Mouse (Mus musculus) heart, embryonic 11.5 days (tissue): ENCODE results near the gene Fryl. TPM values are rescaled to one million over a fixed set of nuclear protein-coding genes. Genes with fewer than 3 reads are reported as not detected.

Experiments used
- ATAC-seq: fragments of 200-750 bp; cut with Nextera tagmentation; replicated peaks from 2 replicates; pipeline ENCODE4 v1.8.0; 2017; ENCODE audit warnings: moderate library complexity; ENCODE audit not compliant: insufficient number of reproducible peaks, low FRiP score, low TSS enrichment
- H3K27ac ChIP-seq: fragments of 300-500 bp; sonication (generic); 2 replicates; pipeline ENCODE4 v1.5.1; 2014; ENCODE audit warnings: mild to moderate bottlenecking, low read depth, low read length
- H3K27me3 ChIP-seq: fragments of 300-500 bp; sonication (generic); 2 replicates; pipeline ENCODE4 v1.6.1; 2014; ENCODE audit warnings: mild to moderate bottlenecking, low read length, mixed read lengths; ENCODE audit not compliant: control insufficient read depth, insufficient read depth
- H3K36me3 ChIP-seq: fragments of 300-500 bp; sonication (generic); 2 replicates; pipeline ENCODE4 v1.6.1; 2014; ENCODE audit warnings: mild to moderate bottlenecking, low read length, moderate library complexity, mixed read lengths; ENCODE audit not compliant: control insufficient read depth, insufficient read depth
- H3K4me1 ChIP-seq: fragments of 300-500 bp; sonication (generic); 2 replicates; pipeline ENCODE4 v1.6.1; 2014; ENCODE audit warnings: low read length; ENCODE audit not compliant: control insufficient read depth, insufficient read depth
- H3K4me2 ChIP-seq: fragments of 300-500 bp; sonication (generic); 2 replicates; pipeline ENCODE4 v1.6.1; 2014; ENCODE audit warnings: mild to moderate bottlenecking, moderate library complexity
- H3K4me3 ChIP-seq: fragments of 300-500 bp; sonication (generic); 2 replicates; pipeline ENCODE4 v1.5.1; 2014; ENCODE audit warnings: low read depth, low read length
- H3K9ac ChIP-seq: fragments of 300-500 bp; sonication (generic); 2 replicates; pipeline ENCODE4 v1.6.1; 2014; ENCODE audit warnings: mild to moderate bottlenecking, low read depth, low read length, moderate library complexity
- H3K9me3 ChIP-seq: fragments of 300-500 bp; sonication (generic); replicated peaks from 2 replicates; pipeline ENCODE4 v1.6.1; 2016; ENCODE audit warnings: low read length; ENCODE audit not compliant: control insufficient read depth
- WGBS: fragments of 180-500 bp; shearing (Covaris S2); extraction: QIAGEN DNeasy Blood & Tissue Kit; methylation state at CpG from one replicate; pipeline ENCODE4 v1.1.7; 2014; ENCODE audit not compliant: insufficient replicate concordance; 5-methylcytosine and 5-hydroxymethylcytosine counted together
- polyA plus RNA-seq: library from polyadenylated mRNA; unstranded; fragments of >200 nt; fragmentation: Nextera tagmentation; extraction: Ambion mirVana; gene quantifications from 2 replicates; pipeline ENCODE4 v1.2.1, GENCODE M21; 2014

Gene Fryl
- polyA plus RNA-seq, 1 experiment from 2014 or later = 40.8 TPM

DNA sequence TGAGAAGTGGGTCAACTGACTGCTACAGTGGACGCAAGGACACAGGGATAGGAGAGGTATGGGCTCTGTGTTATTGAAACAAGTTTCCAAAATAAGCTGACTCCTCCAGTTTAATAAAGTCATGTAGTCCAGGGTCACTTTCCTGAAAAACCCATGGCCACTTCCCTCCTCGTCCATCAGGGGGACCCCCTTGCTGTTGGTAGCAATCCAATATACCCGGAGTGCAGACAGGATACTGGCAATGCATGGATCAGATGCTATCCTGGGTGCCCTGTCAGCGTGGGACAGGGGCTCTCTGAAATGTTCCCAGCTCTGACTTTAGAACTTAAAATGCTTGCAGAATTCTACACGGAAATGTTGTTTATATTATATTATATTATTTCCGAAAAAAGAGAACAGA is 34.0 kb downstream of the Fryl start:
- no peak overlapping the region for H3K27ac ChIP-seq
- H3K27me3 ChIP-seq = no peaks in the 10 kb centered on the region
- H3K9ac ChIP-seq = no peak overlapping the region
- peaks cover 4% of the 10 kb centered on the region; the same call in 1 of the 2 replicates for H3K36me3 ChIP-seq
- H3K4me3 ChIP-seq = no peak overlapping the region
- ATAC-seq = no peak
- H3K9me3 ChIP-seq = no peaks in the 10 kb centered on the region
- 40% methylated on average over 6 of the region's 6 CpGs for WGBS
- no peak overlapping the region for H3K4me2 ChIP-seq
- peaks cover 3% of the 10 kb centered on the region for H3K4me1 ChIP-seq

DNA sequence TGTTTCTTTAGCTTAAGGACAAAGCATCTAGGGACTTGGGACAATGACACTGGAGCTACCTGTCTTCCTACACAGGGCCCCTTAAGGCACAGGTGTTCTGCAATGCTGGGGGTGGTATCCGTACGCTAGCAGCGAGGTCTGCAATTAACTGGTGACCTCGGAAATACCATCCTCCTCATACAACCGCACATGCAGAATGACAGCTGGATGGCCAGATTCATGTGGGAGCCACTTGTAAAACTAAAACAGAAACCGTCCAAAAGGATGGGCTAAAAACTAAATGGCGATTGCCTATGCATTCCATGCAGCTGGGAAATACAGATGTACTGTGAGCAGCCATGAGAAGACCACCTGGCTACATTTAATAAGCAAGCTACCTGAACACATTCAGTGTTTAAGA is 34.6 kb downstream of the Fryl start:
- WGBS = 86% methylated on average over 7 of the region's 7 CpGs
- ATAC-seq = no peak
- Histone ChIP-seq H3K27me3 (no peaks in the 10 kb centered on the region), H3K36me3 (peaks cover 4% of the 10 kb centered on the region; the same call in 1 of the 2 replicates), H3K4me3 (no peak overlapping the region), H3K4me2 (no peak overlapping the region), H3K4me1 (no peaks in the 10 kb centered on the region), H3K27ac (no peak overlapping the region), H3K9me3 (no peaks in the 10 kb centered on the region), H3K9ac (no peak overlapping the region)

DNA sequence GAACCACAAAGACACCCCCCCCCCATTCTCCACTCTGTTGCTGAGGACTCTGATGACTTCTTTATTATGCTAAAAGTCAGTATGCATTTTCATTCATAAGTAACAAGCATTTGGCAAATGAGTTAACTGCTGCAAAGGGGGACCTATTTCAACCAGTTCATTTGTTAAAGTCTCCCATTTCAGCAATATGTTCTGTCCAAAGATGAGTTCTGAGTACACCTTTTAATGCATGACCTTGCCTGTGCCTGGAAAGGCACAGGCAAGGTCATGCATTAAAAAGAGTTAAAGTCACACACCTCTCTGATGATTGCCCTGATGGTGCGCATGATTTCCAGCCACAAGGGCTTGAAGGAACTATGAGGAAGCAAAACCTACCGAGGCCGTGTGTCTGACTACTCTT is 36.7 kb downstream of the Fryl start:
- no peak for ATAC-seq
- no peaks in the 10 kb centered on the region for H3K27me3 ChIP-seq
- WGBS = 80% methylated on average over 3 of the region's 3 CpGs
- no peak overlapping the region for H3K27ac ChIP-seq
- H3K4me1 ChIP-seq = no peaks in the 10 kb centered on the region
- H3K4me2 ChIP-seq = no peak overlapping the region
- H3K9me3 ChIP-seq = no peaks in the 10 kb centered on the region
- peaks cover 4% of the 10 kb centered on the region; the same call in 1 of the 2 replicates for H3K36me3 ChIP-seq
- H3K9ac ChIP-seq = no peak overlapping the region
- H3K4me3 ChIP-seq = no peak overlapping the region

DNA sequence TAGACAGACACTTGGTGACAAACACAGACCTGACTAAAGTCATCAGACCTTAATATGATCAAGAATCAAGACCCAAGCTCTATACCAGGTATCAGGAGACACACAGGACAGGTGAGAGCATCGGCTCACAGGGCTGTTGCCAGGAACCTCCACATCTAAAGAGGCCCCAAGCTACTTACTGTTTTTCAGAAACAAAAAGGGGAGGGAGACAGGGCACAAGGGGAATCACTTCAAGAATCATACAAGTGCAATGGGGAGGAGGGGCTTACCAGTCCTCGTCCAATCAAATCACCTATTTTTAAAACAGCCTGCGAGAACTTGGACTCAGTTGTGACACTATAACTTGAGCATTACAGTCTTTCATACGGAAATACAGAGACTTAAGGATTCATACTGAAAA is 38.4 kb downstream of the Fryl start:
- Histone ChIP-seq H3K27ac (no peak overlapping the region), H3K36me3 (peaks cover 4% of the 10 kb centered on the region; the same call in 1 of the 2 replicates), H3K4me3 (no peak overlapping the region), H3K4me1 (peaks cover 3% of the 10 kb centered on the region; the same call in 1 of the 2 replicates), H3K9me3 (no peaks in the 10 kb centered on the region), H3K27me3 (no peaks in the 10 kb centered on the region), H3K4me2 (no peak overlapping the region), H3K9ac (no peak overlapping the region)
- no peak for ATAC-seq
- 87% methylated on average over 4 of the region's 4 CpGs for WGBS

DNA sequence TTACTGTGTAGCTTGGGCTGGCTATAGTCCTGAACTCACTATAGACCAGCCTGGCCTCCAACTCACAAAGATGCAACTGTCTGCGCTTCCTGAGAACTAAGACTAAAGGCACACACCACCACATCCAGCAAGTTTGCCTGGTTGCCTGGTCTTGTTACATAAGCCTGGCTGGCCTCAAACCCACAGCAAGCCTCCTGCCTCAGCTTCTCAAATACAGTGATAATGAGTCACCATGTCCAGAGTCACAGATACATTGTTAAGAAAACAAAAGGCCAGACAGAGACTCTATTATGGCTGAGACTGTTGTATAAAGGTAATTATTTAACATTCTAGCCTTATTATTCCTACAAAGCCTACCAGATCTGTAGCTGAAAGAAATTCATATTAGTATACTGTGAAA is 39.3 kb downstream of the Fryl start:
- Histone ChIP-seq H3K4me1 (peaks cover 3% of the 10 kb centered on the region; the same call in 1 of the 2 replicates), H3K4me2 (no peak overlapping the region), H3K9ac (no peak overlapping the region), H3K36me3 (peaks cover 4% of the 10 kb centered on the region; the same call in 1 of the 2 replicates), H3K27ac (no peak overlapping the region), H3K4me3 (no peak overlapping the region), H3K9me3 (no peaks in the 10 kb centered on the region), H3K27me3 (no peaks in the 10 kb centered on the region)
- no peak for ATAC-seq
- 92% methylated on average over 1 of the region's 1 CpGs for WGBS

DNA sequence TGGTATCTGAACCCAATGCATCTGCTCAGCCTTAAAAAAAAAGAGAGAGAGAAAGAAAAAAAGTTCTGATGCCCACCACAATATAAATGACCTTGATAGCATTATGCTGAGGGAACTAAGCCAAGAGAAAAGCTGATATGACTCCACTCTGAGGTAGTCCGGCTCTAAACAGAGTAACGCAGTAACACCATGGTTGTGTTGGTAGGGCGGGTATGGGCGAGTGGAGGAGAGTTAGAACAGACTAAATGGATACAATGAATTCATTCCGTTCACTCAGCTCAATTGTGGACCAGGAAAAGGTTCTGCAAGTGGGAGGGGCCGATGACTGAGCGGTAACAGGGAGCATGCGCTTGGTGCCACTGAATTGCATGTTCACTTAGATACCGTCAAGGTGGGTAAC is 40.4 kb downstream of the Fryl start:
- Histone ChIP-seq H3K4me1 (peaks cover 3% of the 10 kb centered on the region; the same call in 1 of the 2 replicates), H3K27ac (no peak overlapping the region), H3K9ac (no peak overlapping the region), H3K4me3 (no peak overlapping the region), H3K36me3 (peaks cover 4% of the 10 kb centered on the region; the same call in 1 of the 2 replicates), H3K4me2 (no peak overlapping the region), H3K27me3 (no peaks in the 10 kb centered on the region), H3K9me3 (no peaks in the 10 kb centered on the region)
- no peak for ATAC-seq
- WGBS = 83% methylated on average over 9 of the region's 9 CpGs

DNA sequence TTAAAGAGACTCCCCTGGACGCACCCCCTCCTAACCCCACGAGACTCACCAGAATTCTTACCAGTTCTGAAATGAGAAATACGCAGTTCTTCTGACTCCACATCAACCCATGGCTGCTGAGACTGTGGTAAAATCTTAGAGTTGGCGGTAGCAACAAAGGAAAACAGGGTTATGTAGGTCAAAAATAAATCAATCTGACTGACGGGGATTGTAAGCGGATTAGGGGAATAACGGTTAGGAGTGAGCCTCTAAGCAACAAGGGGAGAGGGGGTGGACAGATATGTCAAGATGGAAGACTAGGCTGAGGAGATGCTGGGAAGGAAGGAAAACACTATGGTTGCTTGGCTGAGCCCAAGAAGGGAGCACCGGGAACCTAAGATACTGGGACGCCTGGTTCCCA is 44.0 kb downstream of the Fryl start:
- Histone ChIP-seq H3K27me3 (no peaks in the 10 kb centered on the region), H3K27ac (no peak overlapping the region), H3K9ac (no peak overlapping the region), H3K4me1 (peaks cover 7% of the 10 kb centered on the region), H3K36me3 (peaks cover 4% of the 10 kb centered on the region; the same call in 1 of the 2 replicates), H3K9me3 (no peaks in the 10 kb centered on the region), H3K4me3 (no peak overlapping the region), H3K4me2 (no peak overlapping the region)
- no peak for ATAC-seq
- 90% methylated on average over 9 of the region's 9 CpGs for WGBS

DNA sequence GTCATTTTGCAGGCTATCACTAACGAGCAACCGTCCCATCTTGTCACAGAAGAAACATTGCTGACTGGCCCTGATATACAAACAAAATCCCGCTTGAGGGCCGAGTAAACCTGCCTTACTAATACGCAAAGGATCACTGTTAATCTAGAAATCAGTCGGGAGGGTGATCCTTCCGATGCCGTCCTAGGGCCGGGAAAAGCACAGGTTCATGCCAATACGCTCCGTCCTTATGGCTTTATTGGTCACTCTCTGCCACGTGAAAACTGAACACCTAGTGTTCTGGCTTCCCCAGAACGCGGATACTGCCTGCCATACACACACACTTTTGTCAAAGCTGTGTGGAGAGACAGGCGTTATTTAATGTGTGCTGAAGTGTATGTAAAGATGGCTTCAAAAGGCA is 44.5 kb downstream of the Fryl start:
- H3K9me3 ChIP-seq = no peaks in the 10 kb centered on the region
- no peak for ATAC-seq
- H3K36me3 ChIP-seq = peaks cover 4% of the 10 kb centered on the region; the same call in 1 of the 2 replicates
- 91% methylated on average over 15 of the region's 15 CpGs for WGBS
- H3K27ac ChIP-seq = no peak overlapping the region
- H3K27me3 ChIP-seq = no peaks in the 10 kb centered on the region
- no peak overlapping the region for H3K9ac ChIP-seq
- no peak overlapping the region for H3K4me3 ChIP-seq
- no peak overlapping the region for H3K4me2 ChIP-seq
- H3K4me1 ChIP-seq = peaks cover 7% of the 10 kb centered on the region

DNA sequence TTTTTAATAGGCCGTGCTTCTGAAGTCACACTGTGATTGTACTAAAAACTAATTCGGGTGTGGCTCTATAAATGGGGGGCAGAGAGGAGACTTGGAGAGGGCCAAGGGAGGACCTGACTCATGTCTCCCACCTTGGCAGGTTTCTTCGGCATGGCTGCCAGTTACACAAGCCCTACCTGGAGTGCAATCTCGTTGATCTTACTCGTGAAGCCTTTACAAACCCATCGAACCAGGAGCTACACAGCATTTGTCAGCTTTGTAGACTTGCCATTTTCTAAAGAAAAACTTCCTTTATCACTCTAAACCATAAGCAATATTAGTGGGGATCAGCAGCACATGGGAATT is 45.5 kb downstream of the Fryl start:
- Histone ChIP-seq H3K36me3 (peaks cover 4% of the 10 kb centered on the region; the same call in 1 of the 2 replicates), H3K4me3 (no peak overlapping the region), H3K9ac (no peak overlapping the region), H3K27ac (no peak overlapping the region), H3K4me2 (no peak overlapping the region), H3K9me3 (no peaks in the 10 kb centered on the region), H3K4me1 (peaks cover 17% of the 10 kb centered on the region), H3K27me3 (no peaks in the 10 kb centered on the region)
- WGBS = 89% methylated on average over 6 of the region's 6 CpGs
- ATAC-seq = no peak
